Mouse (Mus musculus) heart, embryonic 12.5 days (tissue): Measurements from ENCODE around the gene Ubn1. TPM values are rescaled to one million over a fixed set of nuclear protein-coding genes. Genes with fewer than 3 reads are reported as not detected.

Source experiments
- ATAC-seq: fragments of 200-750 bp; cut with Nextera tagmentation; 2 replicates; pipeline ENCODE4 v1.8.0; 2017; ENCODE audit warnings: moderate TSS enrichment, moderate library complexity; ENCODE audit not compliant: insufficient number of reproducible peaks, low FRiP score
- H3K27ac ChIP-seq: fragments of 300-500 bp; sonication (generic); 2 replicates; pipeline ENCODE4 v1.5.1; 2016; ENCODE audit warnings: mild to moderate bottlenecking, moderate library complexity; ENCODE audit not compliant: poor library complexity, severe bottlenecking
- H3K27me3 ChIP-seq: fragments of 300-500 bp; sonication (generic); replicated peaks from 2 replicates; pipeline ENCODE4 v1.6.1; 2016; ENCODE audit warnings: mild to moderate bottlenecking, moderate library complexity
- H3K36me3 ChIP-seq: fragments of 300-500 bp; sonication (generic); 2 replicates; pipeline ENCODE4 v1.6.1; 2016; ENCODE audit warnings: mild to moderate bottlenecking, moderate library complexity
- H3K4me1 ChIP-seq: fragments of 300-500 bp; sonication (generic); replicated peaks from 2 replicates; pipeline ENCODE4 v1.6.1; 2016; ENCODE audit warnings: mild to moderate bottlenecking
- H3K4me2 ChIP-seq: fragments of 300-500 bp; sonication (generic); 2 replicates; pipeline ENCODE4 v1.6.1; 2016; ENCODE audit warnings: mild to moderate bottlenecking, moderate library complexity
- H3K4me3 ChIP-seq: fragments of 300-500 bp; sonication (generic); 2 replicates; pipeline ENCODE4 v1.5.1; 2016; ENCODE audit warnings: mild to moderate bottlenecking
- H3K9ac ChIP-seq: fragments of 300-500 bp; sonication (generic); 2 replicates; pipeline ENCODE4 v1.6.1; 2016; ENCODE audit warnings: mild to moderate bottlenecking, moderate library complexity
- H3K9me3 ChIP-seq: fragments of 300-500 bp; sonication (generic); replicated peaks from 2 replicates; pipeline ENCODE4 v1.6.1; 2016; ENCODE audit warnings: mild to moderate bottlenecking, moderate library complexity
- WGBS: fragments of 180-500 bp; shearing (Covaris S2); methylation state at CpG from one replicate; pipeline ENCODE4 v1.1.7; 2016; 5-methylcytosine and 5-hydroxymethylcytosine counted together
- polyA plus RNA-seq: library from polyadenylated mRNA; unstranded; fragments of >200 nt; fragmentation: Nextera tagmentation; extraction: Ambion mirVana; gene quantifications from 2 replicates; pipeline ENCODE4 v1.2.1, GENCODE M21; 2016

Ubn1 gene
- polyA plus RNA-seq, 1 experiment from 2014 or later = 16.3 TPM

GRCm38 (mm10) chr16:5074341-5074740, 24.5 kb downstream of the Ubn1 start:
- no peaks in the 10 kb centered on the region for H3K9me3 ChIP-seq
- no peaks in the 10 kb centered on the region for H3K4me1 ChIP-seq
- no peaks in the 10 kb centered on the region for H3K27me3 ChIP-seq
- peaks cover 89% of the 10 kb centered on the region for H3K36me3 ChIP-seq
- no peak for ATAC-seq
- H3K9ac ChIP-seq = no peak overlapping the region
- H3K4me2 ChIP-seq = no peak overlapping the region
- H3K27ac ChIP-seq = no peak overlapping the region
- no peak overlapping the region for H3K4me3 ChIP-seq
- WGBS = 87% methylated on average over 5 of the region's 5 CpGs

DNA sequence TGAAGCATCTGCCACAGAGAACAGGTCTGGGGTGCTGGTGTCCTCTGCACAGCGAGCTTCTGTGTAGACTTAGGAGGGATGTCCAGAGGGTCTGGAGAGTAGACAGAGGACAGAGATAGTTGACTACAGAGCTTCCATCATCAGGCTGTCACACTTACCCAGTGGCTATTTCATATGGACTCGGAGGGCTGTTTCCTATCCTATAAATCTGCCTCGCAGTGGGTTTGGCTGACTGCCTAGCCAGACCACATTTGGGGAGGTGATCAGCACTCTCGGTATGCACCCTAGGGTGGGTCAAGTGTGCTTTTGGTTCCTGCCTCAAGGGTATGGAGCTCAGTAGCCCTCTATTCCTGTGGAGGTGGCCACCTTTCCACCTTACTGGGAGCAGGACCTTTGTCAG, 35.3 kb downstream of the Ubn1 start:
- 90% methylated on average over 4 of the region's 4 CpGs for whole genome bisulfite sequencing
- Histone ChIP-seq H3K4me1 (peaks cover 9% of the 10 kb centered on the region), H3K9me3 (no peaks in the 10 kb centered on the region), H3K27me3 (no peaks in the 10 kb centered on the region), H3K4me2 (no peak overlapping the region), H3K27ac (no peak overlapping the region), H3K36me3 (peaks cover 76% of the 10 kb centered on the region), H3K4me3 (no peak overlapping the region), H3K9ac (no peak overlapping the region)
- no peak for ATAC-seq

DNA sequence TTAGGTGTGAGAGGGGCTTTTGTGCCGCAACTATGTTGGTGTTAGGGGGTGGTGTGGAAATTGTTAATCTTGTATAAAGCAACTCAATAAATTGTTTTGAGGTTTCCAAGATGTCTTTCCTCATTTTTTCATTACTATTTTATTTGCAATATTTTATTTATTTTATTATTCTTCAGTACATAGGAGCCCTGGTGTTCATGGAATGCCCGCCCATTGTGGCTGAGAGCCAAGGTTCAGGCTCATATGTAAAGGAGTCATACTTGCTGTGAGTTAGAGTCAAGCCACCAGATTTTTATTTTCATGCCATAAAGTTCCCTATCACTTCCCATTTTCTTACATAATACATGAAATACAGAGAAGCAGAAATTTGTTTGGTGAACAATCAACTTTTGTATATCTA, 36.3 kb downstream of the Ubn1 start:
- Histone ChIP-seq H3K9me3 (no peaks in the 10 kb centered on the region), H3K4me1 (peaks cover 9% of the 10 kb centered on the region), H3K4me3 (no peak overlapping the region), H3K27me3 (no peaks in the 10 kb centered on the region), H3K27ac (no peak overlapping the region), H3K9ac (no peak overlapping the region), H3K36me3 (peaks cover 71% of the 10 kb centered on the region), H3K4me2 (no peak overlapping the region)
- ATAC-seq = no peak
- WGBS = 88% methylated on average over 2 of the region's 2 CpGs

GRCm38 (mm10) chr16:5089021-5089420, 39.2 kb downstream of the Ubn1 start:
- H3K27me3 ChIP-seq = no peaks in the 10 kb centered on the region
- peaks cover 45% of the 10 kb centered on the region for H3K36me3 ChIP-seq
- peaks cover 9% of the 10 kb centered on the region for H3K4me1 ChIP-seq
- H3K4me2 ChIP-seq = no peak overlapping the region
- no peak overlapping the region for H3K4me3 ChIP-seq
- 56% methylated on average over 10 of the region's 10 CpGs for WGBS
- ATAC-seq = no peak
- no peaks in the 10 kb centered on the region for H3K9me3 ChIP-seq
- no peak overlapping the region for H3K27ac ChIP-seq
- no peak overlapping the region for H3K9ac ChIP-seq

DNA sequence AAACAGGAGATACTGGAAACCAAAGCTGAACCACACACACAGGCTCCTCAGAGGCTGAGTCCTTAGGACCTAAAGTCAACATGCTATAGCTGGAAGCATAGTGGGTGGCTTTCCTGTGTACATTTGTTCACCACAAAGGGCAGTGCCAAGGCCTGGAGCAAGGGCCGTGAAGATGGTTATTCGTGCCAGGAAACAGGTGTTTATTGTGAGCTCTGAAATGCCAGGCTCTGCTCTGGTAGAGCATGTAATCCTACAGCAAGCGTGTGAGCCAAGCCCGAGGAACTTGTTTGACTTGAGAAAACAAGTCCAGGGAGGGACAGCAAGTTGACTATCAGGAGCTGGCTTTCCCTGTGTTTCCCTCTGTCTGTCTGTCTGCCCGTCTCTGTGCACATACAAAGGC, 43.4 kb downstream of the Ubn1 start:
- Histone ChIP-seq H3K27me3 (no peaks in the 10 kb centered on the region), H3K9ac (no peak overlapping the region), H3K4me2 (no peak overlapping the region), H3K4me1 (peaks cover 9% of the 10 kb centered on the region), H3K36me3 (peaks cover 4% of the 10 kb centered on the region; the same call in 1 of the 2 replicates), H3K27ac (no peak overlapping the region), H3K9me3 (no peaks in the 10 kb centered on the region), H3K4me3 (no peak overlapping the region)
- no peak for ATAC-seq
- 81% methylated on average over 5 of the region's 5 CpGs for WGBS

- 78% methylated on average over 8 of the region's 8 CpGs for WGBS
- no peak for ATAC-seq
These were observed 46.6 kb downstream of the Ubn1 start for GRCm38 (mm10) chr16:5096504-5096903.

GRCm38 (mm10) chr16:5101000-5101399, 51.1 kb downstream of the Ubn1 start:
- Histone ChIP-seq H3K27me3 (peaks cover 11% of the 10 kb centered on the region; the same call in 1 of the 2 replicates), H3K4me1 (no peaks in the 10 kb centered on the region), H3K9ac (no peak overlapping the region), H3K36me3 (no peaks in the 10 kb centered on the region), H3K9me3 (no peaks in the 10 kb centered on the region), H3K4me3 (no peak overlapping the region), H3K27ac (no peak overlapping the region), H3K4me2 (no peak overlapping the region)
- WGBS = 66% methylated on average over 6 of the region's 6 CpGs
- no peak for ATAC-seq

More at GRCm38 (mm10) chr16:5096504-5096903, 46.6 kb downstream of the Ubn1 start:
- H3K27me3 ChIP-seq = no peaks in the 10 kb centered on the region
- H3K9me3 ChIP-seq = no peaks in the 10 kb centered on the region
- no peak overlapping the region for H3K4me2 ChIP-seq
- no peak overlapping the region for H3K27ac ChIP-seq
- no peaks in the 10 kb centered on the region for H3K4me1 ChIP-seq
- H3K36me3 ChIP-seq = no peaks in the 10 kb centered on the region
- no peak overlapping the region for H3K9ac ChIP-seq
- H3K4me3 ChIP-seq = no peak overlapping the region

DNA sequence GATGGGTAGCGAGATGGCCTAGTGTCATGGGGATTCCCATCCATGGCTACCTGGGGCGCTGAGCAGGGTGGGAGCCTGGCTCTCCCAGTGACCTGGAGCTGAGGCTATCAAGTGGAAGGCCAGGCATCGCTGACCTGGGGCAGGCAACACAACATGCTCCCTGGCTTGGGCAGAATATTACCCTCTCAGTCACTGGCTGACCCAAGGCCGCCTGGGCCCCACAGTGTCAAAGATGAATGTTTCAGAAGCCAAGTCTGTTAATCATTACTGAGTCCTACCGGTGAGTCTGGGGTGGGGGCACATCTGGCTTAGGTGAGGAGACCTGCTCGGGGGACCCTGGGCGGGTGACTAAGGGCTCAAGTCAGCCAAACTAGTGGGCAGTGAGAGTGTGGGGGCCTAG, 60.0 kb downstream of the Ubn1 start:
- Histone ChIP-seq H3K9me3 (peaks cover 6% of the 10 kb centered on the region; the same call in 1 of the 2 replicates), H3K27me3 (0 out of 2 replicates have a peak, but pooled peaks cover 8% of the 10 kb centered on the region), H3K4me1 (peaks cover 27% of the 10 kb centered on the region), H3K36me3 (no peaks in the 10 kb centered on the region), H3K4me3 (no peak overlapping the region), H3K9ac (no peak overlapping the region), H3K27ac (no peak overlapping the region), H3K4me2 (no peak overlapping the region)
- no peak for ATAC-seq
- WGBS = 76% methylated on average over 7 of the region's 7 CpGs

- Histone ChIP-seq H3K27me3 (0 out of 2 replicates have a peak, but pooled peaks cover 8% of the 10 kb centered on the region), H3K9ac (no peak overlapping the region), H3K36me3 (no peaks in the 10 kb centered on the region), H3K4me1 (peaks cover 32% of the 10 kb centered on the region), H3K4me2 (no peak overlapping the region), H3K27ac (no peak overlapping the region), H3K4me3 (no peak overlapping the region), H3K9me3 (peaks cover 6% of the 10 kb centered on the region; the same call in 1 of the 2 replicates)
- 85% methylated on average over 3 of the region's 3 CpGs for WGBS
- no peak for ATAC-seq
These were observed 61.2 kb downstream of the Ubn1 start for GRCm38 (mm10) chr16:5111021-5111420.

GRCm38 (mm10) chr16:5113002-5113550, 63.2 kb downstream of the Ubn1 start:
- Histone ChIP-seq H3K9me3 (peaks cover 4% of the 10 kb centered on the region; the same call in 1 of the 2 replicates), H3K4me1 (peaks cover 32% of the 10 kb centered on the region), H3K9ac (no peak overlapping the region), H3K36me3 (no peaks in the 10 kb centered on the region), H3K27ac (no peak overlapping the region), H3K4me3 (no peak overlapping the region), H3K27me3 (0 out of 2 replicates have a peak, but pooled peaks cover 8% of the 10 kb centered on the region), H3K4me2 (no peak overlapping the region)
- WGBS = 57% methylated on average over 4 of the region's 4 CpGs
- 0 out of 2 replicates have a peak, but pooled peaks have one; percentile 41 for ATAC-seq

DNA sequence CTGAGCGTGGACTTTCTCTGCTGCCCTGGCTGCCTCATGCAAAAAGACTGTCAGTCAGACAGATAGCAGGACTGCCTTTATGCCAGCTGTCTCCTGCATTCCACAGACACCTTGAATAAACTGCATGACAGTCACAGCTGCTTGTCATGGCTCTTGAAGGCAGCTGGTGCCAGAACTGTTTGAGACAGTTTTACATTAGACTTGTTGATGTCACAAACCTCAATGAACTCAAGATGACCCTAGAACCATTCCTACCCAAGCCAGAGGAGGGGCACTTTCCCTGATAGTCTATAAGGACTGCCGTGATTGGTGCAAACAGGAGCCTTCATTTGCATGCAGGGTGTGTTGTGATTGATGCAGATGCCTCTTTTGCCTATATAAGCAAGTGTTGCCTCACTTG, 63.7 kb downstream of the Ubn1 start:
- H3K27ac ChIP-seq = no peak overlapping the region
- 48% methylated on average over 2 of the region's 2 CpGs for WGBS

GRCm38 (mm10) chr16:5119385-5119784, 69.5 kb downstream of the Ubn1 start:
- Histone ChIP-seq H3K4me2 (no peak overlapping the region), H3K9me3 (no peaks in the 10 kb centered on the region), H3K27me3 (peaks cover 46% of the 10 kb centered on the region), H3K4me3 (no peak overlapping the region), H3K27ac (no peak overlapping the region), H3K36me3 (no peaks in the 10 kb centered on the region), H3K9ac (no peak overlapping the region), H3K4me1 (peaks cover 5% of the 10 kb centered on the region)
- 77% methylated on average over 4 of the region's 4 CpGs for WGBS
- ATAC-seq = no peak

More for the DNA sequence above, 63.7 kb downstream of the Ubn1 start:
- no peak overlapping the region for H3K4me3 ChIP-seq
- ATAC-seq = no peak
- no peak overlapping the region for H3K9ac ChIP-seq
- peaks cover 32% of the 10 kb centered on the region for H3K4me1 ChIP-seq
- H3K36me3 ChIP-seq = no peaks in the 10 kb centered on the region
- no peak overlapping the region for H3K4me2 ChIP-seq
- 0 out of 2 replicates have a peak, but pooled peaks cover 8% of the 10 kb centered on the region for H3K27me3 ChIP-seq
- H3K9me3 ChIP-seq = no peaks in the 10 kb centered on the region
